19 mouse cellular contexts compared by ENCODE assay signal in the genomic region with DNA sequence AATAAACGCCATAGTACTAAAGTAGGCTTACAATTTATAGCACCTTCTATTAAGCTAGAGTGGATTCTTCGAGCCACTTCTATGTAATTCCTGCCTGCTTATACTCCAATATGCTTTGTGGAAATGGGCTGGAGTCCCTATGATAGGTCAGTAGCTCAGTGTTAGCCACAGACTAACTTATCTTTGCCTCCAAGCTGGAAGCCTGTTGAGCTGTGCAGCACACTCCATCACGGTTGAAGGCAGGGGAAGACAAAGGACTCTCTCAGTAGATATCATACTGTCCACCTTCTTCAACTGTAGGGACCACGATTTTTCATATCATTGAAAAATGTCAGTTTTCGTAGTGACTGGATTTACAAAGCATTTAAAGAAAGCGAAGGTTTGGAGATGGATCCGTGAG. TPM values are rescaled to one million over a fixed set of nuclear protein-coding genes. Genes with fewer than 3 reads are reported as not detected.
DNase-seq lines count a peak whose midpoint lies in the region; ATAC-seq and TF ChIP-seq lines count a peak whose summit lies in the region.
"Had no signal": no experiment of that assay in that cellular context is flagged by ENCODE, and none has a peak within 500 bp of the region (broad histone marks: within the 10 kb centered on the region; RNA-seq: fewer than 3 reads in every experiment).

No protein-coding gene starts in this region.

- no peak for TF ChIP-seq CTCF in liver, postnatal 0 days (IDR thresholded peaks at IDR 0.05; ENCODE audit: low read depth)

- 56% methylated on average over 7 of the region's 7 CpGs for WGBS in liver, postnatal 0 days (ENCODE audit: insufficient replicate concordance)
- WGBS in forebrain, embryonic 12.5 days, result 91% methylated on average over 7 of the region's 7 CpGs

- DNase-seq in c-Kit-negative CD71-positive TER-119-positive erythroid progenitor cells, embryonic 14.5 days (ENCODE audit: low read depth, low spot score), result peak; percentile 54
- peak; percentile 75 for DNase-seq in liver
- no peak for DNase-seq in liver, postnatal 0 days
- DNase-seq in thymus, postnatal 36 days, result no peak
- no peak for DNase-seq in left cerebral cortex, postnatal 10 days (ENCODE audit: extremely low spot score in 1 of 2, low spot score in 2 of 2)
- DNase-seq: adrenal gland, postnatal 10 days; cerebellum, adult 9-10 months; kidney, adult 11 months; lung, postnatal 10 days; thymus, postnatal 25 days had no signal

- peak overlapping the region; percentile 60 for H3K4me3 ChIP-seq in megakaryocyte, embryonic 14.5 days (replicated peaks)
- no peak overlapping the region for H3K4me3 ChIP-seq in liver, postnatal 0 days (ENCODE audit: low read depth, low read length)
- H3K4me3 ChIP-seq in forebrain, embryonic 12.5 days (replicated peaks), result no peak overlapping the region
- H3K4me3 ChIP-seq: embryonic facial prominence, embryonic 12.5 days; hindbrain, embryonic 10.5 days; midbrain, embryonic 10.5 days had no signal

- H3K9me3 ChIP-seq in megakaryocyte, embryonic 14.5 days, result no peaks in the 10 kb centered on the region
- H3K9me3 ChIP-seq in liver, postnatal 0 days (ENCODE audit: low read length), result no peaks in the 10 kb centered on the region
- H3K9me3 ChIP-seq in forebrain, embryonic 12.5 days, result no peaks in the 10 kb centered on the region
- H3K9me3 ChIP-seq: embryonic facial prominence, embryonic 12.5 days; hindbrain, embryonic 10.5 days; midbrain, embryonic 10.5 days had no signal

- peak overlapping the region; percentile 79 for H3K27ac ChIP-seq in liver, postnatal 0 days (ENCODE audit: low read depth)
- no peak overlapping the region for H3K27ac ChIP-seq in forebrain, embryonic 12.5 days
- H3K27ac ChIP-seq: embryonic facial prominence, embryonic 12.5 days; hindbrain, embryonic 10.5 days; hindbrain, postnatal 0 days; kidney, postnatal 0 days; midbrain, embryonic 10.5 days had no signal

- intact Hi-C loops in left cerebral cortex, postnatal 10 days (cut with DNase I), result no loop called here

- H3K4me1 ChIP-seq in megakaryocyte, embryonic 14.5 days, result peaks cover 69% of the 10 kb centered on the region
- H3K4me1 ChIP-seq in liver, postnatal 0 days (ENCODE audit: insufficient read depth), result peaks cover 32% of the 10 kb centered on the region
- peaks cover 3% of the 10 kb centered on the region for H3K4me1 ChIP-seq in forebrain, embryonic 12.5 days

- peak overlapping the region; percentile 49 for H3K4me2 ChIP-seq in liver, postnatal 0 days (ENCODE audit: low read depth, low read length)
- H3K4me2 ChIP-seq in forebrain, embryonic 12.5 days, result no peak overlapping the region
- H3K4me2 ChIP-seq: embryonic facial prominence, embryonic 12.5 days had no signal

- no peak overlapping the region for H3K9ac ChIP-seq in liver, postnatal 0 days (replicated peaks)
- no peak overlapping the region for H3K9ac ChIP-seq in forebrain, embryonic 12.5 days
- H3K9ac ChIP-seq: embryonic facial prominence, embryonic 12.5 days had no signal

- TF ChIP-seq EP300 in liver, postnatal 0 days (IDR thresholded peaks at IDR 0.05; ENCODE audit: low read depth), result peak; percentile 65; the same call in 1 of the 2 replicates

- no peaks in the 10 kb centered on the region for H3K27me3 ChIP-seq in megakaryocyte, embryonic 14.5 days (replicated peaks)
- no peaks in the 10 kb centered on the region for H3K27me3 ChIP-seq in liver, postnatal 0 days (ENCODE audit: insufficient read depth, low read length)
- H3K27me3 ChIP-seq in forebrain, embryonic 12.5 days, result no peaks in the 10 kb centered on the region
- H3K27me3 ChIP-seq: embryonic facial prominence, embryonic 12.5 days; Patski had no signal

- no peaks in the 10 kb centered on the region for H3K36me3 ChIP-seq in megakaryocyte, embryonic 14.5 days (replicated peaks; ENCODE audit: low read length)
- H3K36me3 ChIP-seq in liver, postnatal 0 days (replicated peaks; ENCODE audit: insufficient read depth, low read length), result no peaks in the 10 kb centered on the region
- H3K36me3 ChIP-seq in forebrain, embryonic 12.5 days (replicated peaks), result no peaks in the 10 kb centered on the region
- H3K36me3 ChIP-seq: embryonic facial prominence, embryonic 12.5 days; hindbrain, embryonic 10.5 days; midbrain, embryonic 10.5 days had no signal

- no peak for ATAC-seq in megakaryocyte, adult 5-6 weeks (ENCODE audit: poor library complexity, severe bottlenecking)
- peak; percentile 81 for ATAC-seq in liver, postnatal 0 days
- ATAC-seq in forebrain, embryonic 12.5 days (ENCODE audit: low FRiP score), result no peak
- ATAC-seq: hindbrain, postnatal 0 days; Patski had no signal

RNA-seq across cellular contexts. Expression of a gene that starts 3.8 kb away (rescaled TPM):
- 0.47 and 0.93 TPM in 2 replicates for polyA plus RNA-seq in megakaryocyte, embryonic 14.5 days (2012; ENCODE audit: insufficient read depth, low replicate concordance)
- total RNA-seq in megakaryocyte, adult 5-6 weeks (2015), result 36.2 and 42.8 TPM in 2 replicates
- total RNA-seq in megakaryocyte, adult 5-6 weeks (2017), result 30.5 and 31.1 TPM in 2 replicates
- 6.8 and 7.2 TPM in 2 replicates for polyA plus RNA-seq in liver, postnatal 0 days (2015; fragmentation: Nextera tagmentation; extraction: Ambion mirVana)
- 14.7 and 14.9 TPM in 2 replicates for polyA plus RNA-seq in forebrain, embryonic 12.5 days (2016; fragmentation: Nextera tagmentation; extraction: Ambion mirVana)
- 10 to 100 TPM; 15.7 to 18.2 TPM for total RNA-seq in left cerebral cortex, postnatal 10 days (2021)

RNA-seq across cellular contexts. Expression of a gene that starts 23.4 kb away (rescaled TPM):
- 7.1 and 79.8 TPM in 2 replicates for polyA plus RNA-seq in megakaryocyte, embryonic 14.5 days (2012; ENCODE audit: insufficient read depth, low replicate concordance)
- 917 and 975 TPM in 2 replicates for total RNA-seq in megakaryocyte, adult 5-6 weeks (2015)
- 1,352 and 1,548 TPM in 2 replicates for total RNA-seq in megakaryocyte, adult 5-6 weeks (2017)
- polyA plus RNA-seq in liver, postnatal 0 days (2015; fragmentation: Nextera tagmentation; extraction: Ambion mirVana), result 412 and 430 TPM in 2 replicates
- polyA plus RNA-seq in forebrain, embryonic 12.5 days (2016; fragmentation: Nextera tagmentation; extraction: Ambion mirVana), result 475 and 476 TPM in 2 replicates
- total RNA-seq in left cerebral cortex, postnatal 10 days (2021), result 100 to 1,000 TPM; 247 to 251 TPM

RNA-seq across cellular contexts. Expression of a gene that starts 31.5 kb away (rescaled TPM):
- 0.09 TPM in 1 of 2 replicates, not detected in the other for polyA plus RNA-seq in megakaryocyte, embryonic 14.5 days (2012; ENCODE audit: insufficient read depth, low replicate concordance)
- total RNA-seq in megakaryocyte, adult 5-6 weeks (2015), result 8.9 and 9.7 TPM in 2 replicates
- total RNA-seq in megakaryocyte, adult 5-6 weeks (2017), result 5.2 and 6.0 TPM in 2 replicates
- 2.1 and 2.7 TPM in 2 replicates for polyA plus RNA-seq in liver, postnatal 0 days (2015; fragmentation: Nextera tagmentation; extraction: Ambion mirVana)
- 0.45 and 1.1 TPM in 2 replicates for polyA plus RNA-seq in forebrain, embryonic 12.5 days (2016; fragmentation: Nextera tagmentation; extraction: Ambion mirVana)
- total RNA-seq in left cerebral cortex, postnatal 10 days (2021), result under 1 TPM; 0.73 to 0.88 TPM

RNA-seq across cellular contexts. Expression of a gene that starts 45.5 kb away (rescaled TPM):
- 18.4 TPM in 1 of 2 replicates, not detected in the other for polyA plus RNA-seq in megakaryocyte, embryonic 14.5 days (2012; ENCODE audit: insufficient read depth, low replicate concordance)
- 21.6 and 23.1 TPM in 2 replicates for total RNA-seq in megakaryocyte, adult 5-6 weeks (2015)
- total RNA-seq in megakaryocyte, adult 5-6 weeks (2017), result 34.1 and 38.5 TPM in 2 replicates
- polyA plus RNA-seq in liver, postnatal 0 days (2015; fragmentation: Nextera tagmentation; extraction: Ambion mirVana), result 16.3 and 16.5 TPM in 2 replicates
- 42.4 and 46.2 TPM in 2 replicates for polyA plus RNA-seq in forebrain, embryonic 12.5 days (2016; fragmentation: Nextera tagmentation; extraction: Ambion mirVana)
- total RNA-seq in left cerebral cortex, postnatal 10 days (2021), result 10 to 100 TPM; 47.3 to 47.8 TPM

Comparison
In these comparisons a context has a peak if more than half of its experiments do, and no peak if none do; other contexts are left out.
1. DNase-seq: peak in c-Kit-negative CD71-positive TER-119-positive erythroid progenitor cells, embryonic 14.5 days (single experiment) and liver (single experiment); none in liver, postnatal 0 days (single experiment), thymus, postnatal 36 days (0 of 2) and left cerebral cortex, postnatal 10 days (0 of 2).